Mouse (Mus musculus) ES-E14 (cell line): Measurements from ENCODE around the gene Scamp4.

Experiments
- CHD2 ChIP-seq: IDR thresholded peaks from 2 replicates; pipeline ENCODE4 v1.6.1; 2014; ENCODE audit warnings: mild to moderate bottlenecking, low read depth, low read length, inconsistent platforms
- HCFC1 ChIP-seq: IDR thresholded peaks from 2 replicates; pipeline ENCODE4 v1.6.1; 2012; ENCODE audit warnings: low read length, inconsistent platforms, borderline replicate concordance; ENCODE audit not compliant: insufficient read depth
- ZC3H11A ChIP-seq: IDR thresholded peaks from 2 replicates; pipeline ENCODE4 v1.6.1; 2012; ENCODE audit warnings: low read depth, mild to moderate bottlenecking, inconsistent platforms, low read length, borderline replicate concordance
- ZNF384 ChIP-seq: IDR thresholded peaks from 2 replicates; pipeline ENCODE4 v1.6.1; 2012; ENCODE audit warnings: low read depth, low read length, inconsistent platforms

- no peak for TF ChIP-seq HCFC1
- TF ChIP-seq ZNF384 = no peak
- no peak for TF ChIP-seq CHD2
- TF ChIP-seq ZC3H11A = no peak
Measured at GRCm38 (mm10) chr10:80606737-80607350, 4.2 kb downstream of the Scamp4 start.
